Mouse (Mus musculus) hindbrain, embryonic 10.5 days (tissue): ENCODE data around the gene Shmt2. TPM values are rescaled to one million over a fixed set of nuclear protein-coding genes. Genes with fewer than 3 reads are reported as not detected.

Experiments used
- DNase-seq: peaks from one replicate; pipeline ENCODE4 v3.0.0-alpha.2; 2017; ENCODE audit warnings: low spot score
- H3K27ac ChIP-seq: fragments of 300-500 bp; sonication (generic); 2 replicates; pipeline ENCODE4 v1.5.1; 2016; ENCODE audit warnings: mild to moderate bottlenecking, moderate library complexity
- H3K27me3 ChIP-seq: fragments of 300-500 bp; sonication (generic); 2 replicates; pipeline ENCODE4 v1.6.1; 2016; ENCODE audit warnings: mild to moderate bottlenecking; ENCODE audit not compliant: poor library complexity, insufficient read depth, severe bottlenecking
- H3K36me3 ChIP-seq: fragments of 300-500 bp; sonication (generic); 2 replicates; pipeline ENCODE4 v1.6.1; 2016; ENCODE audit warnings: mild to moderate bottlenecking, moderate library complexity
- H3K4me1 ChIP-seq: fragments of 300-500 bp; sonication (generic); replicated peaks from 2 replicates; pipeline ENCODE4 v1.6.1; 2016; ENCODE audit warnings: mild to moderate bottlenecking
- H3K4me3 ChIP-seq: fragments of 300-500 bp; sonication (generic); 2 replicates; pipeline ENCODE4 v1.5.1; 2016; ENCODE audit warnings: mild to moderate bottlenecking, moderate library complexity
- H3K9me3 ChIP-seq: fragments of 300-500 bp; sonication (generic); 2 replicates; pipeline ENCODE4 v1.6.1; 2016; ENCODE audit warnings: mild to moderate bottlenecking, moderate library complexity
- WGBS: fragments of 180-500 bp; shearing (Covaris S2); methylation state at CpG from one replicate; pipeline ENCODE4 v1.1.7; 2016; 5-methylcytosine and 5-hydroxymethylcytosine counted together
- polyA plus RNA-seq: library from polyadenylated mRNA; unstranded; fragments of >200 nt; fragmentation: Nextera tagmentation; extraction: Ambion mirVana; gene quantifications from 2 replicates; pipeline ENCODE4 v1.2.1, GENCODE M21; 2016

Shmt2 gene
- polyA plus RNA-seq, 1 experiment from 2014 or later: 103 TPM

- 20% methylated on average over 9 of the region's 9 CpGs for WGBS
- Histone ChIP-seq H3K36me3 (peaks cover 36% of the 10 kb centered on the region), H3K4me1 (peaks cover 95% of the 10 kb centered on the region), H3K27me3 (peaks cover 98% of the 10 kb centered on the region), H3K27ac (peak overlapping the region; percentile 79), H3K4me3 (peak overlapping the region; percentile 40), H3K9me3 (0 out of 2 replicates have a peak, but pooled peaks cover 5% of the 10 kb centered on the region)
- DNase-seq: peak; percentile 43
These were observed 6.8 kb downstream of the Shmt2 start for GRCm38 (mm10) chr10:127515271-127515982.

GRCm38 (mm10) chr10:127514764-127515163, 7.5 kb downstream of the Shmt2 start, which contains the start of gene Ndufa4l2:
Gene Ndufa4l2, plus strand, starts transcription at chr10:127514967.
- peaks cover 98% of the 10 kb centered on the region for H3K27me3 ChIP-seq
- H3K36me3 ChIP-seq: peaks cover 29% of the 10 kb centered on the region
- WGBS: 4% methylated on average over 6 of the region's 6 CpGs
- H3K9me3 ChIP-seq: 0 out of 2 replicates have a peak, but pooled peaks cover 2% of the 10 kb centered on the region
- H3K27ac ChIP-seq: peak within 1 kb of the TSS; percentile 89
- H3K4me3 ChIP-seq: peak within 1 kb of the TSS; percentile 59
- no peak for DNase-seq
- H3K4me1 ChIP-seq: peaks cover 95% of the 10 kb centered on the region

- Histone ChIP-seq H3K4me1 (peaks cover 96% of the 10 kb centered on the region), H3K36me3 (peaks cover 24% of the 10 kb centered on the region), H3K9me3 (0 out of 2 replicates have a peak, but pooled peaks cover under 1% of the 10 kb centered on the region), H3K27me3 (peaks cover 99% of the 10 kb centered on the region), H3K4me3 (peak overlapping the region; percentile 59), H3K27ac (peak overlapping the region; percentile 89)
- DNase-seq: no peak
- whole genome bisulfite sequencing: 11% methylated on average over 13 of the region's 13 CpGs
These were observed 8.0 kb downstream of the Shmt2 start for GRCm38 (mm10) chr10:127514111-127514698.

- Histone ChIP-seq H3K4me3 (peak overlapping the region; percentile 59), H3K27ac (peak overlapping the region; percentile 89), H3K36me3 (peaks cover 18% of the 10 kb centered on the region), H3K27me3 (peaks cover 99% of the 10 kb centered on the region), H3K9me3 (no peaks in the 10 kb centered on the region), H3K4me1 (peaks cover 99% of the 10 kb centered on the region)
- peak; percentile 63 for DNase-seq
- WGBS: under 1% methylated on average over 16 of the region's 16 CpGs
These were observed 8.6 kb downstream of the Shmt2 start for GRCm38 (mm10) chr10:127513501-127514091.

- H3K4me1 ChIP-seq: peaks cover 100% of the 10 kb centered on the region
- WGBS: under 1% methylated on average over 27 of the region's 27 CpGs
- H3K9me3 ChIP-seq: no peaks in the 10 kb centered on the region
- peak overlapping the region; percentile 89 for H3K27ac ChIP-seq
- H3K4me3 ChIP-seq: peak overlapping the region; percentile 59
- H3K27me3 ChIP-seq: peaks cover 99% of the 10 kb centered on the region
- peak; percentile 96 for DNase-seq
- peaks cover 10% of the 10 kb centered on the region for H3K36me3 ChIP-seq
These were observed 9.4 kb downstream of the Shmt2 start for GRCm38 (mm10) chr10:127512813-127513212.

GRCm38 (mm10) chr10:127512307-127512666, 10.0 kb downstream of the Shmt2 start:
- no peak for DNase-seq
- Histone ChIP-seq H3K4me1 (peaks cover 99% of the 10 kb centered on the region), H3K27me3 (peaks cover 99% of the 10 kb centered on the region), H3K4me3 (peak overlapping the region; percentile 59), H3K27ac (peak overlapping the region; percentile 89), H3K9me3 (no peaks in the 10 kb centered on the region), H3K36me3 (peaks cover 5% of the 10 kb centered on the region)
- 3% methylated on average over 7 of the region's 7 CpGs for WGBS

GRCm38 (mm10) chr10:127511634-127512306, 10.5 kb downstream of the Shmt2 start:
- Histone ChIP-seq H3K27ac (peak overlapping the region; percentile 89), H3K36me3 (no peaks in the 10 kb centered on the region), H3K4me3 (peak overlapping the region; percentile 59), H3K4me1 (peaks cover 93% of the 10 kb centered on the region), H3K27me3 (peaks cover 99% of the 10 kb centered on the region), H3K9me3 (no peaks in the 10 kb centered on the region)
- WGBS: under 1% methylated on average over 46 of the region's 46 CpGs
- DNase-seq: peak; percentile 82

- peaks cover 99% of the 10 kb centered on the region for H3K27me3 ChIP-seq
- DNase-seq: peak; percentile 39
- peak overlapping the region; percentile 59 for H3K4me3 ChIP-seq
- 6% methylated on average over 11 of the region's 11 CpGs for WGBS
- H3K9me3 ChIP-seq: no peaks in the 10 kb centered on the region
- peak overlapping the region; percentile 89 for H3K27ac ChIP-seq
- H3K36me3 ChIP-seq: no peaks in the 10 kb centered on the region
- H3K4me1 ChIP-seq: peaks cover 86% of the 10 kb centered on the region
These were observed 11.2 kb downstream of the Shmt2 start for GRCm38 (mm10) chr10:127510895-127511617.

GRCm38 (mm10) chr10:127509837-127510701, 12.2 kb downstream of the Shmt2 start:
- H3K27ac ChIP-seq: peak overlapping the region; percentile 89
- peaks cover 94% of the 10 kb centered on the region for H3K27me3 ChIP-seq
- H3K4me3 ChIP-seq: peak overlapping the region; percentile 59
- H3K4me1 ChIP-seq: peaks cover 76% of the 10 kb centered on the region
- DNase-seq: peak; percentile 55
- 0 out of 2 replicates have a peak, but pooled peaks cover 1% of the 10 kb centered on the region for H3K36me3 ChIP-seq
- no peaks in the 10 kb centered on the region for H3K9me3 ChIP-seq
- WGBS: 4% methylated on average over 17 of the region's 17 CpGs

GRCm38 (mm10) chr10:127509051-127509836, 13.0 kb downstream of the Shmt2 start:
- H3K4me1 ChIP-seq: peaks cover 68% of the 10 kb centered on the region
- peak overlapping the region; percentile 89 for H3K27ac ChIP-seq
- DNase-seq: peak; percentile 97
- H3K36me3 ChIP-seq: 0 out of 2 replicates have a peak, but pooled peaks cover 3% of the 10 kb centered on the region
- peak overlapping the region; percentile 59 for H3K4me3 ChIP-seq
- WGBS: under 1% methylated on average over 35 of the region's 35 CpGs
- peaks cover 86% of the 10 kb centered on the region for H3K27me3 ChIP-seq
- no peaks in the 10 kb centered on the region for H3K9me3 ChIP-seq

- peak; percentile 82 for DNase-seq
- no peaks in the 10 kb centered on the region for H3K9me3 ChIP-seq
- H3K4me3 ChIP-seq: peak overlapping the region; percentile 59
- no peak overlapping the region; the same call in 1 of the 2 replicates for H3K27ac ChIP-seq
- peaks cover 58% of the 10 kb centered on the region for H3K4me1 ChIP-seq
- H3K36me3 ChIP-seq: peaks cover 9% of the 10 kb centered on the region
- WGBS: 2% methylated on average over 15 of the region's 15 CpGs
- peaks cover 76% of the 10 kb centered on the region for H3K27me3 ChIP-seq
These were observed 14.0 kb downstream of the Shmt2 start for GRCm38 (mm10) chr10:127508239-127508638.
